Mouse (Mus musculus) right cerebral cortex, postnatal 10 days (tissue): ENCODE measurements around the gene Smarce1.

ENCODE experiments used
- DNase-seq, 2 experiments: peaks; one replicate each; pipeline ENCODE4 v3.0.0; 2021; ENCODE audit warnings: low spot score in 2 of 2

The Smarce1 gene

DNA sequence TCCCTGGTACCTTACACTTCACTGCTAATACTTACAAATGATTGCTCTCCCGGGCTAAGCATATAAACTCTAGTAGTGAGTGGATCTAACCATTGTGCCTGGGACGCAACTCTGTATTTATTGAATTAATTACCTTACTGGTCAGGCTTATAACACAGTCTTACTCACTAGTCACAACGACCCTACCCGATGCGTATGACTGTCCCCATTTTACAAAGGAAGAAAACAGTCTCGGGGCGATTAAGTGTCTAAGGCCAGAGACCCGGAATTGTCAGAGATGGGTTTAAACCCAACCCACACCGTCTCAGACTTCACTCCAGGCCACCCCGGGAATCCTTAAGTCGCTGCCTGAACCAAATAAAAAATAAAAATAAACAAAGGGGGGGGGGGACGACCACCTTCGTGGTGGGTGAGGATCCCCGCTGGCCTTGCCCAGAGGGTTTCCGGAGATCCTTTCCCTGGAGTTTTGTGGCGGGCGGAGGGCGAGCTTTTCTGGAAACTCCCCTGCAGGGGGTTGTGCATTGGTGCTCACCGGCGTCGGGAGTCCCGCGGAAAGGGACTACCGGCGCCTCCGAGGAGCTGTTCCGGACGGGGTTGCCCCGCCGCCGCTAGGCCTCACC lies 1.1 kb downstream of the Smarce1 start:
- peak in 1 of 2 experiments; percentile 37 for DNase-seq

DNA sequence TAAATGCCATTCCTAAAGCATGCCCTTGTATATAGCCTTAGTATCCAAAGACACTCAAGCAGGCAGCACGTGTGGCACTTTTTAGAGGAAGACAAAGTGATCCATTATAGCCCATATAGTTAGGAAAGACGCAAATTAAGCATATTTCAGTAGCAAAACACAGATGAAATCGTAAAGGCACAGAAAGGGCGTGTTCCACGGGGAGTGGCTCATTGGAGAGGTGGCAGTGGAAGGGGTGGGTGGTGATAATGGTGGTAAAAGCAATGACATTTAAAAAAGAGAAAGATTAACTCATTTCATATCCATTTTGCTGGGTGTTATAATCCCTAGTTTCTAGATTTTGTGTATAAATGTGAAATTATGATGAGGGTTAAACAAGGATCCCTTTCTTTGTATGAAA lies 4.5 kb downstream of the Smarce1 start:
- no peak for DNase-seq

- no peak for DNase-seq
These were observed 7.5 kb downstream of the Smarce1 start for GRCm38 (mm10) chr11:99223310-99223709.

DNA sequence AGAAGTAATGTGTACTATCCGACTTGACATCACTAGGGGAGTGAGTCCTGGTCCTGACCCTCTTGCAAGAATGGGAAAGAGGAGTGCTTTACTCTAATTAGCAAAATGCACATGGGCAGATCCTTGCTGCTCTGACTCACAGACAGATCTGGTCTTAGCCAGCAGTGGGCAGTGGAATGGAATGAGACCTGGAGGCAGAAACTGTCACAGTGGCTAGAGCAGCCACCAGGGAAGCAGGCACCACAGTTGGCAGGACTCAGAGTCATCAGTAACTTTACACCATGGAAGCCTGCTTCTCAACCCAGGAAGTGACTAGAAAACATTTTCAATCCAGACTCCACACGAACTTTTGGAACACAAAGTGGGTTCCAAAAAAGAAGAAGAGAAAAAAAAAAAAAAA lies 9.0 kb downstream of the Smarce1 start:
- no peak for DNase-seq

GRCm38 (mm10) chr11:99217248-99217986 lies 13.4 kb downstream of the Smarce1 start:
- no peak for DNase-seq

- peak in 1 of 2 experiments; percentile 47 for DNase-seq
These were observed 14.6 kb downstream of the Smarce1 start for GRCm38 (mm10) chr11:99216181-99216580.

- DNase-seq: no peak
These were observed 18.1 kb downstream of the Smarce1 start for GRCm38 (mm10) chr11:99212693-99213092.

GRCm38 (mm10) chr11:99211964-99212363 lies 18.9 kb downstream of the Smarce1 start:
- DNase-seq: no peak

GRCm38 (mm10) chr11:99208105-99208669 lies 22.6 kb downstream of the Smarce1 start:
- DNase-seq: no peak

GRCm38 (mm10) chr11:99207449-99207848 lies 23.4 kb downstream of the Smarce1 start:
- DNase-seq: no peak

- DNase-seq: peak in 1 of 2 experiments; percentile 32
These were observed 23.9 kb downstream of the Smarce1 start for GRCm38 (mm10) chr11:99206954-99207353.

DNA sequence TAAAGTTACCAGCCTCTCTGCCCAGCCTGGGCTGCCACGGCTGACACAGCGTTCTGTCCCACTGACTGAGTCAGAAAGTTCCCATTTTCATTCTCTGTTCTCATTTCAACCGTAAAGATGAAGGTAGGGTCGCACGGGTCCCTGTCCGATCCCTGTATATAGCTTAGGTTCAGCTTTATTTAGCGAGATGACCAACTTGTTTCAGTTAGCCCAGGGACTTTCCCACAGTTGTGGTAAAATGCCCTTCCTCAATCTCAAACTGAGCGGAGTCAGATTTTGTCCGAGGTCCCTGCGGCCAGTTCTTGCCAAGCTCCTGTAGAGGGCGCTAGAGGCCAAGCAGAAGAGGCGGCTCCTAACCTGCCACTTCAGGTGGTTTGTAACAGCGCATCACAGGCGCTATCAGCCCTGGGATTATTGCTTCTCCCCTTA lies 41.6 kb downstream of the Smarce1 start:
- peak in 1 of 2 experiments; percentile 69 for DNase-seq

GRCm38 (mm10) chr11:99187348-99187747 lies 43.5 kb downstream of the Smarce1 start:
- DNase-seq: no peak

DNA sequence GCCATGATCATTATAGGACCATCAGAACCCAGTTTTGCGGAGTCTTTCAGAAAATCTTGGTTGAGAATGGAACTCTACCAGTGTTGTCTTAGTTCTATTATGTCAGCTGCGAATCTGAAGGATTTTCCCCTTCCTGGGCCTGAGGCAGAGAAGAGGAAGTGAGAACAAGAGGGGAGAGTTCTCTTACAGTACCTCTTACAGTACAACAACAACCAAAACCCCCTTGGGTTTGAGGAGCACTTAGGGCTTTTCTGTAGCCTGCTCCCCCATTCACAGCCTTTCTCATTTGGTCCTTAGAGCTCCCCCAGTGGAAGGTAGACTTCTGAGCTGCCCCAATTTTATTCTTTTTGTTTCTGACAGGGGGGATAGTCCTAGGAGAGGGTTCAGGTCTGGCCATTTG lies 44.0 kb downstream of the Smarce1 start:
- no peak for DNase-seq

DNA sequence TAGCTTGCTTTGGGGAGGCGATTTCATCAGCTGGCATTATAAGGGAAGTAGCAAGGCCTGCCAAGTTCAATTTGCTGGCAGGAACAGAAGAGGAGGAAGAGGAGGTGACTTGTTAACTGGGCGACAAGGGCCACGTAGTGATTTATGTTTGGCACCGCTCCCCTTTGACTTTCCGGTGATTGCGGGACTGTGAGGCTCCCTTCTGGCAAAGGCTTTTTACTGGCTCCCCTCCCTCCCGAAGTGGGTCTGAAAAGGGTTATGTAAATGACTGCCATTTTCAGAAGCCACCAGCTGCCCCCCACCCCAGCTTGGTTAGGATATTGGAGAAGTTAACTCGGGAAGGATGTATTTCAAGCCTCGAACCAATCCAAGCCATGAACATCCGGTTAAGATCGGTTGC lies 48.2 kb downstream of the Smarce1 start:
- DNase-seq: peak; percentile 58 to 61

DNA sequence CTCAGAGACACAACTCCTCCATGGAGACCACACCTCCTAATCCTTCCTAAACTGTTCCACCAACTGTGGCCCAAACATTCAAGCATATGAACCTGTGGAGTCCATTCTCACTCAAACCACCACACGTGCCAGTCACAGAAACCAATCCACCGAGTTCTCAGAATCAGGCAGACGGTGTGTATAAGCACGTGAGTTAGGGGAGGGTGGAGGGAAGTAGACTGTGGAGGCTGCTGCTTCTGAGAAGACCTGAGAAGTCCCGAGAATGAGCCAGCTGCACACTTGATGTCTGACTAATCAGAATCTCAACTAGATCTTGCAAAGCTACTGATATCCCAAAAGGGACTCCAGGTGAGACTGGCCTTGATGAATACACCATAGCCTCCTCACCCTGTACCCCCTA lies 50.7 kb downstream of the Smarce1 start:
- DNase-seq: no peak

DNA sequence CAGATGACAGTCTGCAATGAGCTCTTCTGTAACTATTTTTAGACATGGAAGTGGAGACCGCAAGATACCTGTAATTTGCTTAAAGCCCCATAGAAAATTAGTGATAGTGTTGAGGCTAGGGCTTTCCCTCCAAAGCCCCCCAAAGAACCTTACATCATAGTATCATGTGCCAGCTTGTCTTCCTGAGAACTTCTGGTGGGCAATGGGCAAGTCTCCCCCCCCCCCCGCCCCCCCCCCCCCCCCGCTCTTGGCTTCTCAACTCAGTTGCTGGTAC lies 53.0 kb downstream of the Smarce1 start:
- DNase-seq: no peak

DNA sequence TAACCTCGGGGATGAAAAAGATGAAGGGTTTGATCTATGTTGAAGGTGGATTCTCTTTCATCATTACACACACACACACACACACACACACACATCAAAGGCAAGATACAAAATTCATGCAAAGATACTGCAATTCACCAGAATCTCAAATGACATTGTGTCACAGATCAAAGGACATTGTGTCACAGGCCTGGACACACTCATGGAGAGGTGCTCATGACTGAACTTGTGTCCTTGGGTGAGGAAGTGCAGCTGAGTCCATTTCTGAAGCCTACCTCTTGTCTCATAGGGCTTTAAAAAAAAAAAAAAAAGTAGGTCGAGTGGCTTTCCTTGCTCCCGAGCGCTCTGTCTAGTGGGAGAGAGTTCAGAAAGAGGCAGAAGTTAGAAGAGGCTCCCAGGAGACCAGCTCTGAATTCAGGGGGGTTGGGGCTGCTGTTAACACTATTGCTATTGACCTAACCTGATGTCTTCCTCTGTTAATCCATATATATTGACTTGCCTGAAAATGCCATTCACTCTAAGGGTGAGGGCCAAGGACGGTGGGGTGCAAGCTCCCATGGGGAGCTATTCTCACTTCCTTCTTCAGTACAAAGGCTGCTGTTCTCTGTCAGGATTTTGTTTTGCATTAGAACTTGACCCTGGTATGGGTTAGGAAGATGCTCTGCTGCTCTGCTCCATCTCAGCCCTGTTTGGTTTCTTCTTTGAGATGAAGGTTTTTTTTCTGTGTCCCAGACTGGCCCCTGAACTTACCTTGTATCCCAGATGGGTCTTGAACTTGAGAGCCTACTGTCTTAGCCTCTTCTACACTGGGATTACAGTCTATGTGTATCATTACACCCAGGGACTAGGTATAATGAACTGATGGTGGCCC lies 53.5 kb downstream of the Smarce1 start:
- no peak for DNase-seq

DNA sequence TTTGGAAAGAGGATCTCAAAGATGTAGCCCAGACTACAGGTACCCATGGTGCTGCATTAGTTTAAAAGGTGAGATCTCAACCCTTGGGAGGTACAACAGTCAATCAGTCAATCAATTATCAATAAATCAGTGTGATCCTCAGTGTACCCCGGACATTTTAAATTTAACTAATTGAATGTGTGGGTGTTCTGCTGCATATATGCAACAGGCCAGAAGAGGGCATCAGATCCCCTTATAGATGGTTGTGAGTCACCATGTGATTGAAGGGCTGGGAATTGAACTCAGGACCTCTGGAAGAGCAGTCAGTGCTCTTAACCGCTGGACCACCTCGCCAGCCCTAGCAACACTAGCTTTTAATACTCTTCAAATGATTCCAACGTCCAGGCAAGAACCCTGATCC lies 58.8 kb downstream of the Smarce1 start:
- no peak for DNase-seq

DNA sequence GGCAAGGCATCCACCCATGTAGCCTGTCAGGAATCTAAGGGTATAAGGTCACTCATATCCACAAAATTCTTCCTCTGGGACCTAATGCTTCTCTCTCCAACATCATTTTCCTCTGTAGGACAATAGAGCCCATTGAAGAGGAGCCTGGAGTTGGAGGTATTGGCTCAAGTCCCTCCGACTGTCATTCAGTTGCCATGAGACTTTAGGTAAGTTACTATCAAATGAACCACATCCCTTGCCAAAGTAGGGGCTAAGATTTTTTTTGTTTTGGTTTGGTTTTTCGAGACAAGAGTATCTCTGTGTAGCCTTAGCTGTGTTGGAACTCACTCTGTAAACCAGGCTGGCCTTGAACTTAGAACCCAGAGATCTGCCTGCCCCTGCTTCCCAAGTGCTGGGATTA lies 59.4 kb downstream of the Smarce1 start:
- no peak for DNase-seq

DNA sequence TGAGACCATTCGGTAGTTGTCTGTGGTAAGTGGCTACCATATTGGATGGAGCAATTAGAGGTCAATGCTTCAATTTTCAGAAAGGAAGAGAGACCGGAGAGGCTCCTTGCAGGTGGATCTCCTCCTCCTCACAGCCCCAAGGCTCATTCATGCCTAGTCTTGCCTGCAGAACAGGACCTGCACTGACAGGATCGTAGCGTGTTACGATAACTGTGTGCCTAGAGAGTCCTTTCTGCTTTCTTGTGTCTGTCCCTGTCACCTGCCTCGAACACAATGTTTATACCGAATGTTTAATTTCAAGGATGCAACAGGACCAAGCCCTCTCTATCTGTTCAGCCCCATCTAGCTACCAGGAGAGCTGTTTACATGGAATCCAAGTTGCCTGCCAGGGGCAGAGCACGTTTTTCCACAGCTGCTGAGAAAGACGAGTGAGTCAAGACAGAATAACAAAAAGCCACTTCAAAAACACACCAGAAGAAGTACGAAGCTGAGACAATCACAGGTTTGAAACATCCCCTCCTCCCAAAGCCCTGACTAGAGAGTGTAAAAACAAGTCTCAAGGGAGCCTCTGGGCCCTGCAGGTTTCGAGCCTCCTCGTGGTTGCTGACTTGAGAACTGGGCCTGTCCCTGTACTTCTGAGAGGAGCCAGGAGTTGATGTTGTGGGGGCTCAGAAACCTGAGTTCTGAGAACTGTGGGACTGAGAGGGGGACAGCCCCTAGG lies 60.1 kb downstream of the Smarce1 start:
- no peak for DNase-seq

DNA sequence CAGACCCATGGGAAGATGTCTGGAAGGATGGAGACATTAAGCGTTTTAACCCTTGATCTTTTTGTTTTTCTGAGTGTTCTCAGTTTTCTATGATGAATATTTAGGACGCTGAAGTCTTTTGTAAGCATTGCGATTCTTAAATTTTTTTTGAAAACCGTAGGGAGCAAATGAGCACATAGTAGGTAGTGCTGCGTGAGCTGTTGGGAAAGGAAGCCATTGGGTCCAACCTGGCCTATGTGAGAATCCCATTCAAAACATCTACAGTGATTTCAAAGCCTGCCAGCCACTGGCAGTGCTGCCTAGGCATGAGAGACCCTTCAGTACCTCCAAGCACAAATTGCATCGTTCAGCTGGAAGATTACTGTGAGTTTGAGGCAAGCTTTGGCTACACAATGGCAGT lies 60.8 kb downstream of the Smarce1 start:
- no peak for DNase-seq
